Mouse (Mus musculus): ENCODE results near the gene Nhs.

DNA sequence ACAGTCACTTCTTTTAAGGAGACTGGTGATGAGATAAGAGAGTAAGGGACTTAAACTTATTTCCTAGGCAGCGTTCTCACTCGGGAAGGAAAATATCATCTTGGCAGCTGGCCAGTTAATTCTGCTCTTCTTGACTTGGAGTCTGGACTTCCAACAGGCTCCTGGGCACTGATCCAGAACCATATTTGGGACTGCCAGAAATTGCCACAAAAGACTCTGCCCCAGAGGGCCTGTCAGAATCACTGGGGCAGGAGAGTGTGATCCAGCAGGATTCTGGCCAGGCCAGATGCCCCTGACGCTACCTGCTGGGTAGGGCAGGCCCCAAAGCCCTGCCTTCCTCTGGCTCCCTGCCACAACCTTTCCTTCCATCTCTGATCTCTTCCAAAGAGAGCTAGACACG lies 198.4 kb downstream of the Nhs start:
- TF ChIP-seq NRF1 (IDR thresholded peaks at IDR 0.05; ENCODE audit: low read depth, low read length) (no peak), ETS1 (conservative IDR thresholded peaks at IDR 0.05; ENCODE audit: low read depth, low read length) (no peak), MAFK (IDR thresholded peaks at IDR 0.05; ENCODE audit: insufficient replicate concordance, low read length) (no peak), CTCF (conservative IDR thresholded peaks at IDR 0.05 in 1 of 2, IDR thresholded peaks at IDR 0.05 in 1 of 2; ENCODE audit: low read depth in 2 of 2, low read length in 2 of 2) (no peak), SMC3 (IDR thresholded peaks at IDR 0.05; ENCODE audit: low read depth, low read length) (no peak), EP300 (IDR thresholded peaks at IDR 0.05; ENCODE audit: low read length) (no peak), POLR2A (IDR thresholded peaks at IDR 0.05; ENCODE audit: low read depth, low read length) (no peak), MAX (IDR thresholded peaks at IDR 0.05; ENCODE audit: low read length) (no peak)
